Mouse (Mus musculus) erythroblast, embryonic 14.5 days (primary cell): ENCODE data around the gene Fto.

ENCODE experiments used
- GATA1 ChIP-seq: IDR thresholded peaks from 2 replicates; pipeline ENCODE4 v1.6.1; 2012; ENCODE audit warnings: low read length, inconsistent platforms, mixed read lengths
- TAL1 ChIP-seq: IDR thresholded peaks from 3 replicates; pipeline ENCODE4 v1.6.1; 2012; ENCODE audit warnings: low read length, inconsistent platforms, mixed read lengths

DNA sequence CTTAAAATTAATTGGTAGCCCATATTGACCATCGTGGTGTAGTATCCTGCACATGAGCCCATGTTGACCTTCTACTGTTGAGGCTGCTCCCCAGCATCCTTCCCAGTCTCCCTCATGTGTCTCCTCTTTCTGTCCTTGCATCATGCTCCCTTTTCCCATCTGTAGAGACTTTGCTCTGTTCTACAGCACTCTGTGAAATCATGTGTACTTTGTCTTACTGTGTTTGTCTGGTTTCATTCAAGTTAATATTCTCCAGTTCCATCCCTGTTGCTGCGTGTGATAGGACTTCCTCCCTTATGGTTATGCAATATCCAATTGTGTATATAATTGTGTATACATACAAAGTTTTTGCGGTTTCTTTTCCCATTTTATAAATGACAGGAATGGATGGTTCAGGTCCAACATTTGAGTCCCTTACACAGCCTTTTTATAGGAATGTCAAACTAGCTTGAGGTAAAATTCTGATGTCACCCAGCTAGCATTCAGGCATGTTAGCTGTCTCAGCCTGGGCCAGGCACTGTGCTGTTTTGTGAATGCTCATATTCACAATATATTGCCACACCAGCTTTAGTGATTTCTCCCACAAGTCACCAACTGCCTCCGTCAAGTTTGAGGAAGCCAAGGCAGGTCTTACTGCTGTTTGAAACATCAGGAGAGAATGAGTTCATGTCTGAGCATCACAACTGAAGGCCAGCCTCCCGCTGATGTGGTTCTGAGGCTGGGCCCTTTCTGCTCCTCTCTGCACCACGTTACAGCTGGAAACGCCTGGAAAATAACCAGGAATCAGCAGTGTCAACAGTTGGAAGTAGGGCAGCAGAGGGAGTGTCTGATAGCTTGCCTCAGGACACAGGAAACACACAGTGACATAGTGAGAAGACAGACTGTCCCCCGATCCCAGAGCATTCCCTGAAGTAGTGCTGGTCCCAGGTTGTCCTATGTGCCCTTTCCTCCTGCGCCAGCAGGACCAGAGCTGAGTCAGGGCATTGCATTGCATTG lies 90.0 kb downstream of the Fto start:
- TF ChIP-seq GATA1 (no peak), TAL1 (no peak)
